Mouse (Mus musculus) kidney, adult 2 months (tissue): Measurements from ENCODE around the gene Actg2. TPM values are rescaled to one million over a fixed set of nuclear protein-coding genes. Genes with fewer than 3 reads are reported as not detected.
A peak's percentile ranks its signal among the peaks of the same experiment; 100 is the strongest.

Experiments used
- DNase-seq: peaks from one replicate; pipeline ENCODE4 v3.0.0; 2021
- H3K27ac ChIP-seq: fragments of 200-500 bp; 2 replicates; pipeline ENCODE4 v1.5.1; 2012; ENCODE audit warnings: low read depth, low read length, control low read depth, inconsistent platforms; ENCODE audit not compliant: insufficient read depth
- H3K27me3 ChIP-seq: fragments of 200-500 bp; replicated peaks from 2 replicates; pipeline ENCODE4 v1.6.1; 2012; ENCODE audit warnings: mild to moderate bottlenecking, moderate library complexity, low read length, inconsistent platforms; ENCODE audit not compliant: control insufficient read depth, insufficient read depth
- H3K36me3 ChIP-seq: fragments of 200-500 bp; 2 replicates; pipeline ENCODE4 v1.6.1; 2012; ENCODE audit warnings: mild to moderate bottlenecking, moderate library complexity, low read length, inconsistent platforms; ENCODE audit not compliant: control insufficient read depth, insufficient read depth
- H3K4me1 ChIP-seq: fragments of 200-500 bp; 2 replicates; pipeline ENCODE4 v1.6.1; 2011; ENCODE audit warnings: low read length; ENCODE audit not compliant: control insufficient read depth, insufficient read depth
- H3K4me3 ChIP-seq: fragments of 200-500 bp; 2 replicates; pipeline ENCODE4 v1.5.1; 2011; ENCODE audit warnings: mild to moderate bottlenecking, low read depth, low read length, control low read depth; ENCODE audit not compliant: insufficient read depth
- CTCF ChIP-seq: fragments of 200-500 bp; conservative IDR thresholded peaks from 2 replicates; pipeline ENCODE4 v1.5.1; 2011; ENCODE audit warnings: low read depth, mild to moderate bottlenecking, control low read depth, low read length, moderate library complexity, mixed read lengths; ENCODE audit not compliant: insufficient read depth, insufficient read length
- POLR2A ChIP-seq: fragments of 200-500 bp; IDR thresholded peaks from one replicate; pipeline ENCODE4 v1.6.1; 2011; ENCODE audit warnings: low read depth, low read length, control low read depth
- WGBS: fragments of 180-500 bp; shearing (Covaris S2); methylation state at CpG from one replicate; pipeline ENCODE4 v1.1.7; 2018; 5-methylcytosine and 5-hydroxymethylcytosine counted together
- polyA plus RNA-seq: library from polyadenylated mRNA; depleted of rRNA; stranded (reverse); fragments of >200 nt; gene quantifications from 2 replicates; pipeline ENCODE4 v1.2.3, GENCODE M21; 2012

Gene Actg2
- polyA plus RNA-seq, 1 experiment, result 2.0 TPM

DNA sequence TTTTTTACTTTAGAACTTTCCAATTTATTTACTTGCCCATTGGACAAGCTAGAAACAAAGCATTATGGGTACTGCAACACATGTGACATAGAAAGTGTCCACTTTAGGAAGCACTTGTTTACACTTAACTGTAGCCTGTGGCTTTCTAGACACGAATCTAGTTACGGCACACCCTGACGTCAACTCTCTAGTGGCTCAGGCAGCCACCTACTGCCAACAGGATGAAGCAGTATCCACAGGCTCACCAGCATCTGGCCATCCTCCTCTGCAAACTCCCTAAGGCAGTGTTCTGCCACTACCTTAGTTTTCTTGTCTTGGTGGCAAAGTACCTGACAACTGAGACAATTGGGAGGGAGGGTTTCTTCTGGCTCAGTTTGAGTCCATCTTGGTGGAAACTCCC lies 32.7 kb downstream of the Actg2 start:
- no peak for DNase-seq
- TF ChIP-seq CTCF (no peak), POLR2A (no peak)
- H3K27ac ChIP-seq, result no peak overlapping the region; the same call in 1 of the 2 replicates
- H3K4me1 ChIP-seq, result peaks cover 23% of the 10 kb centered on the region
- no peaks in the 10 kb centered on the region for H3K36me3 ChIP-seq
- H3K4me3 ChIP-seq, result no peak overlapping the region
- 62% methylated on average over 3 of the region's 3 CpGs for WGBS
- no peaks in the 10 kb centered on the region for H3K27me3 ChIP-seq

DNA sequence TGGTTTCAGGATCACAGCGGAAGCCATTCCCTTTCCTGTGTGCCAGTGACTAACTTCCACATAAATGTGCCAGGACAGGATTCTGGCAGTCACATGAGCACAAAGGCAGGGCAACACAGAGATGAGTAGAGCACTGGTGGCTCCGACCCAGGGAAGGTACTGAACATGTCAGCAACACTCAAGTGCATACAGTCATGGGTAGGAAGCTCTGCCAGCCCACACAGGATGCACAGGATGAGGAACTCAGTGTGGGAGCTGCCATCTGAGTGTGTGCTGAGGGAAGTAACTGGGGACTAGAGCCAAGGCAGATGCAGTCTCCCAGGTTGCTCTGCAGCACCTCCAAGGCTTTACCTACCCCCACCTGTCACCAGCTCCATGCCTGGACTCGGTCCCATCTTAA lies 33.4 kb downstream of the Actg2 start:
- TF ChIP-seq POLR2A (no peak), CTCF (no peak)
- no peaks in the 10 kb centered on the region for H3K27me3 ChIP-seq
- H3K4me1 ChIP-seq, result peaks cover 23% of the 10 kb centered on the region
- H3K36me3 ChIP-seq, result no peaks in the 10 kb centered on the region
- H3K4me3 ChIP-seq, result no peak overlapping the region
- 73% methylated on average over 3 of the region's 3 CpGs for WGBS
- DNase-seq, result peak; percentile 33
- H3K27ac ChIP-seq, result peak overlapping the region; percentile 86

DNA sequence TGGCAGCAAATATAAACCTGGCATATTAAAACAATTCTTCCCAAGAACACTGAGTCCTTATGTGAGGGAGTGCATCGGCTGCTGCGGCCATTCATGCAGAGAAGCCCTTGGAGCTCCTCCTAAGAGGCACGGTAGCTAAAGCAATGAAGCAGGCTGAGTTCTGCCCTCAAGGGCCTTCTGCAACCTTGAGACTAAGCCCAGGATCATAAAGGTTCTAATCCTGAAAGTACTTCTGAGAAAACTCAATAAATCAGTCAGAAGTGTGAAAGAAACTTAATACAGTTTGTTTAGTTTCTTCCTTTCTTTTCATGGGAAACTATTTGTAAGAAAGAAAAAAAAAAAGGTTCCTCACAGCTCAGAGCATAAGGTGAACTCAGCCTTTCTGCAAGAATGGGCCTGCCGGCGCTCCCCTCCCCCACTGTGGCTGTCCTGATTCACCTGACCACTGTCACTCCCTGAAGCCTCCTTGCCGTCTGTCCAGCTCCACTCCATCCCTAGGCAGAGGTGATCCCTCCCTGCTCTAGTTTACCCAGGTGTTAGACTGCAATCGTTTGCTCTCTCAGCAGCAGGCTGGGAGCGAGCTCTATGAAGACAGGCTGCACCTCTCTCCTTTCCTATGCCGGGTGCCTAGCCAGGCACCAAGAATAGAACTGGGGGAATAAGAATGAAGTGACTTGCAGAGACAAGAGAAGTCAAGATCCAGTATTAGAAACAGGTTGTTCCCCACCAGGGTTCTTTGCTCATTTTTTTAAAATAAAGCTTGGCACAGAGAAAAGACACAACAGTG lies 34.3 kb downstream of the Actg2 start:
- no peaks in the 10 kb centered on the region for H3K27me3 ChIP-seq
- no peak overlapping the region for H3K4me3 ChIP-seq
- peak overlapping the region; percentile 86 for H3K27ac ChIP-seq
- WGBS, result 32% methylated on average over 9 of the region's 9 CpGs
- H3K36me3 ChIP-seq, result no peaks in the 10 kb centered on the region
- peaks cover 24% of the 10 kb centered on the region for H3K4me1 ChIP-seq
- TF ChIP-seq POLR2A, result no peak
- no peak for TF ChIP-seq CTCF
- DNase-seq, result peak; percentile 34

DNA sequence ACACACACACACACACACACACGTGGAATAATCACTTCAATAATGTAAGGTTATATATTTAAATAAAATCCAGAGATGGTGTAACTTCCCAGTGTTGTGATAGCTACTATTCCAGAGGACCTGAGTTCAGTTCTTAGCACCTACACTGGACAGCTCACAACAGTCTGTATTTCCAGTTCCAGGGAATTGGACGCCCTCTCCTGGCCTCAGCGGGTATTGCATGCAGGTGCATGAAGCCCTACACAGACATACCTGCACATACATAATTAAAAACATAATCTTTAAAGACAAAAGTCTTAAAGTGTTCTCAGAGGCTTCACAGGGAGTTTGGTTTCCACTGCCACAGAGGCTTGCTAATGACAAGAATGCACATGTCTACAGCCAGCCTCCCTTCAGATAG lies 35.6 kb downstream of the Actg2 start:
- 64% methylated on average over 3 of the region's 3 CpGs for WGBS
- no peaks in the 10 kb centered on the region for H3K27me3 ChIP-seq
- no peak overlapping the region for H3K4me3 ChIP-seq
- peaks cover 21% of the 10 kb centered on the region for H3K4me1 ChIP-seq
- no peak overlapping the region for H3K27ac ChIP-seq
- TF ChIP-seq POLR2A, result no peak
- peak; percentile 39 for TF ChIP-seq CTCF
- no peak for DNase-seq
- H3K36me3 ChIP-seq, result no peaks in the 10 kb centered on the region

DNA sequence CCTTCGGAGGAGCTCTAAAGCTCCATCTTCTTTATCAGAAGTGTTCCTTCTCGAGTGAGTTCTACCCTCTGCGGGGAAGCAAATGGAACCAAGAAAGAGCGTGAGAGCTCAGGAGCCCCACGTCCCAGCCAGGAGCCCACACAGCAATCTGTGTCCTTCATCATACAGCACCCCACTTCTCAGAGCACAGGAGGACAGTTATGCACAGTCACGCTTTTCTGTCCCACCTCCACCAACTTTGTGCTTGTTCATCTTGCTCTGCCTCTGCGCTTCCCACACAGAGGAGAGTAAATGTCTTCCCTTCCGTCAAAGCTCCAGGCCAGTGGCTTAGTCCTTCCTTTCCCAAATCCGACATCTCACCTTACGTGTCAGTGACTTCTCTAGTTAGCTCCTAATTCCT lies 37.0 kb downstream of the Actg2 start:
- 95% methylated on average over 10 of the region's 10 CpGs for WGBS
- TF ChIP-seq CTCF (no peak), POLR2A (no peak)
- no peak overlapping the region for H3K27ac ChIP-seq

DNA sequence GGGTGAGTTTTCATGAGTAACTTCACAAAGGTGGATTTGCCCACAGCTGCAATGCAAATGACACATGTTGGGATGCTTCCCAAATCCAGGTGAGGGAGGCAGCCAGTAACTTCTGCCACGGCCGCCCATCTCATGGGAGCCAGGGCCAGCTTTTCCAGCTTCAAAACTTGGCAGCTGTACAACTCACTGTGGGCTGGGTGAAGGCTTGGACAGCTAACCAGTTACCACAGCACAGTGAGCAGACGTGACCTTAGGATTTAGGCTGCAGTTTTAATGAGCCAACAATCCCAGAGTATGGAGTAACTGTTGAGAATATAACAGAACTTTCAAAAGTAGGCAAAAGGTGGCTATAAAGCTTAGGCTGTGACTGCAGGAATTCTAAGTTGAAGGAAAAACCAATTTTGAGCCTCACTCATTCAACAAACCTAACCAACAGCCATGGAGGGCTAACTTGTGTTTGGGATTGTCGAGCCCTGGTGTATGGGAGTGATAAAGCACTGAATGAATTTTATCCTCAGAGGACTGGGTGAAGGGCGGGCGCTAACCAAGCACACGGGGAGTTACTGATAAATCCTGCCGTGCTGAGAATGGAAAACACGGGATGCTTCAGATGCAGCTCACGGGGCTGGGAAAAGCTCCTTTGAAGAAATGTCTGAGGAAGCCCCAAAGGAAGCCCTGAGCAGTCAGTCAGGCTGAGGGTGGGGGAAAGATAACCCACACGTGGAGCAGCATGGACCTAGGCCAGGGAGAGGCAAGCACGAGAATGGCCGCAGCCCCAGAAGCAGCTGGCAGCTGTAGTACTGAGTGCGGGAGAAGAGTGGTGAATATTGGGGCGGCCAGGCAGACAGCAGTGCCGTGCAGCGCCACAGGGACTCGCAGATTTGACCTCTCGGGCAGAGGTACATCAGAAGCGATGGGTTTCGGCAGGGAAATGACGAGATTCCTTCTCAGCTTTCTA lies 39.0 kb downstream of the Actg2 start:
- no peak overlapping the region for H3K4me3 ChIP-seq
- TF ChIP-seq POLR2A (no peak), CTCF (no peak)
- no peaks in the 10 kb centered on the region for H3K36me3 ChIP-seq
- WGBS, result 61% methylated on average over 22 of the region's 22 CpGs
- peak; percentile 82 for DNase-seq
- peaks cover 13% of the 10 kb centered on the region for H3K4me1 ChIP-seq
- H3K27ac ChIP-seq, result peak overlapping the region; percentile 6; the same call in 1 of the 2 replicates
- H3K27me3 ChIP-seq, result no peaks in the 10 kb centered on the region

More for the DNA sequence above, 37.0 kb downstream of the Actg2 start:
- H3K27me3 ChIP-seq, result no peaks in the 10 kb centered on the region
- H3K4me3 ChIP-seq, result no peak overlapping the region
- DNase-seq, result no peak
- peaks cover 21% of the 10 kb centered on the region for H3K4me1 ChIP-seq
- H3K36me3 ChIP-seq, result no peaks in the 10 kb centered on the region
